11 mouse cellular contexts compared by ENCODE assay signal in the genomic region with DNA sequence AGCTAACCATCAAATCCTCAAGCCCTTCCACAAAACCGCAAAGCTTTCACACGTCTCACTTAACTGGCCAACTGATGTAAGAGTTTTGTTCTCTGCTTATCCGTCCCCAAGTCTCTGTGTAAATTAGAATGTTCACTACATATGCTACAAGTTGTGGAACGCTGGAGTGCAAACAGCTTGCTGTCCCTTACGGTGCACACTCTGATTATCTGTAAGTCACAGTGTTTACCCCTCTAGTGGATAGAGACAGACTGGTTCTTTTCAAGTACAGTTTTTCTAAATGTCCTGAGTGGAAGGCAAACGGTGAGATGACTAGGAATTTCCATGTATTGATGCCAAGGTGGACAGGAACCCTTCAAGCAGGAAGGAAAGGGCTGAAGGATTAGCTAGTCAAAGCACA. TPM values are rescaled to one million over a fixed set of nuclear protein-coding genes. Genes with fewer than 3 reads are reported as not detected.
DNase-seq lines count a peak whose midpoint lies in the region; ATAC-seq lines count a peak whose summit lies in the region.
"Had no signal": no experiment of that assay in that cellular context is flagged by ENCODE, and none has a peak within 500 bp of the region (broad histone marks: within the 10 kb centered on the region; RNA-seq: fewer than 3 reads in every experiment).

No protein-coding gene starts in this region.

- H3K36me3 ChIP-seq in heart, embryonic 13.5 days, result no peaks in the 10 kb centered on the region
- no peaks in the 10 kb centered on the region for H3K36me3 ChIP-seq in limb, embryonic 13.5 days

- no peak overlapping the region for H3K27ac ChIP-seq in heart, embryonic 13.5 days (replicated peaks)
- H3K27ac ChIP-seq in limb, embryonic 13.5 days, result no peak overlapping the region
- H3K27ac ChIP-seq: liver, embryonic 14.5 days had no signal

- peak overlapping the region; percentile 63 for H3K4me2 ChIP-seq in heart, embryonic 13.5 days
- peak overlapping the region; percentile 51 for H3K4me2 ChIP-seq in limb, embryonic 13.5 days (replicated peaks)

- WGBS in heart, embryonic 13.5 days, result 22% methylated on average over 6 of the region's 6 CpGs
- 29% methylated on average over 6 of the region's 6 CpGs for WGBS in limb, embryonic 13.5 days

- no peaks in the 10 kb centered on the region for H3K9me3 ChIP-seq in heart, embryonic 13.5 days
- H3K9me3 ChIP-seq in limb, embryonic 13.5 days, result no peaks in the 10 kb centered on the region

- peaks cover 10% of the 10 kb centered on the region for H3K4me1 ChIP-seq in heart, embryonic 13.5 days
- peaks cover 14% of the 10 kb centered on the region for H3K4me1 ChIP-seq in limb, embryonic 13.5 days

- DNase-seq in heart, adult 9 months (ENCODE audit: low spot score in 2 of 2), result no peak
- peak; percentile 8 for DNase-seq in right cerebral cortex, postnatal 25 days
- no peak for DNase-seq in right cerebral cortex, postnatal 14 days
- no peak for DNase-seq in adrenal gland, postnatal 25 days
- DNase-seq in cerebellum, adult 11-12 months, result no peak
- no peak for DNase-seq in adrenal gland, postnatal 14 days
- DNase-seq: B cell, adult 2 months; thymus, postnatal 36 days had no signal

- H3K4me3 ChIP-seq in heart, embryonic 13.5 days, result peak overlapping the region; percentile 32
- no peak overlapping the region for H3K4me3 ChIP-seq in limb, embryonic 13.5 days

- H3K27me3 ChIP-seq in heart, embryonic 13.5 days (replicated peaks), result no peaks in the 10 kb centered on the region
- H3K27me3 ChIP-seq in limb, embryonic 13.5 days, result no peaks in the 10 kb centered on the region

- ATAC-seq in heart, embryonic 13.5 days (ENCODE audit: extremely low read depth, insufficient number of reproducible peaks, low FRiP score, low TSS enrichment), result no peak
- ATAC-seq in limb, embryonic 13.5 days (ENCODE audit: low FRiP score, low read depth), result peak; percentile 37; the same call in 1 of the 2 replicates

- no peak overlapping the region; the same call in 1 of the 2 replicates for H3K9ac ChIP-seq in heart, embryonic 13.5 days
- no peak overlapping the region for H3K9ac ChIP-seq in limb, embryonic 13.5 days
- H3K9ac ChIP-seq: liver, embryonic 14.5 days had no signal

RNA-seq across cellular contexts. Expression of a gene that starts 32.1 kb away (rescaled TPM):
- polyA plus RNA-seq in heart, embryonic 13.5 days (2015; fragmentation: Nextera tagmentation; extraction: Ambion mirVana), result 0.01 and 0.07 TPM in 2 replicates
- polyA plus RNA-seq in limb, embryonic 13.5 days (2015; fragmentation: Nextera tagmentation; extraction: Ambion mirVana), result 0.28 and 0.34 TPM in 2 replicates
- 0.06 and 0.29 TPM in 2 replicates for total RNA-seq in adrenal gland, postnatal 25 days (2021)
- 0.19 and 0.41 TPM in 2 replicates for total RNA-seq in adrenal gland, postnatal 14 days (2021)
